Mouse (Mus musculus) bone marrow macrophage, adult 2 months (primary cell): Measurements from ENCODE around the gene 4930451I11Rik.

Experiments used
- CTCF ChIP-seq: IDR thresholded peaks from 2 replicates; pipeline ENCODE4 v1.5.1; 2012; ENCODE audit warnings: low read depth, mild to moderate bottlenecking, low read length, moderate library complexity
- POLR2A ChIP-seq: IDR thresholded peaks from 2 replicates; pipeline ENCODE4 v1.6.1; 2012; ENCODE audit warnings: mild to moderate bottlenecking, low read depth, low read length, borderline replicate concordance

DNA sequence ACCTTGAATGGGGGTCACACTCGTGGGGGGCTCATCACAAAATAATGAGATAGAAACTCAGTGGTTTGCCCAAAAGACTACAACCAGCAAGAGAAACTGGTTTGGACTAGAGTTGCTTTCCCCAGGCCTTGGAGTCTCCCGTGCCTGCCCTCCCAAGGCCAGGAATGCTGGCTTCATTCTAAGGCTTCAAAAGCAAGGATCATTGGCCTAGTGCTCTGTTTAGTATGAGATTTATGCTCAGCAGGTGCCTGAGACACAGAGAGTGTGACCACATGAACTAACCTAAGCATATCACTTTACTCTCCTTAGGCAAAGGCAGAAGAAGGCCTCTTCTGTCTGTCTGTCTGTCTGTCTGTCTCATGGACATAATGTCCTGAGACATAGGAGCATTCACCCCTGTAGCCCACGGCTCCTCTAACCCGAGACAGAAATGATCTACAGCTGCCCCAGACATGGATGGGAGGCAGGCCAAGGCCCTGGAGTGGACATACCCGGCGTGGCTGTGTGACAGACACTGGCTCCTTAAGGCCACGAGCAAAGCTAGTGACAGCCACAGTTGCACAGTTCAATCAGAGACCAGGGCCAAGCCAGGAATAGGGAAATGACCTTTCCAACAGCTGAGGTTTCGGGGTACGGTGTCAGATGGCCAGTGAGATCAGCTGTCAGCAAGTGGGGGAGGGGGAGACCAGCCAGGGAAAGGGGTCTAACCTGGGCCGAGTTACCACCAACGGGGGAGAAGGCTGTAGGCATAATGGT lies 29.1 kb downstream of the 4930451I11Rik start:
- no peak for TF ChIP-seq CTCF
- TF ChIP-seq POLR2A: no peak
